Mouse (Mus musculus): ENCODE measurements around the gene Zfp281.

DNA sequence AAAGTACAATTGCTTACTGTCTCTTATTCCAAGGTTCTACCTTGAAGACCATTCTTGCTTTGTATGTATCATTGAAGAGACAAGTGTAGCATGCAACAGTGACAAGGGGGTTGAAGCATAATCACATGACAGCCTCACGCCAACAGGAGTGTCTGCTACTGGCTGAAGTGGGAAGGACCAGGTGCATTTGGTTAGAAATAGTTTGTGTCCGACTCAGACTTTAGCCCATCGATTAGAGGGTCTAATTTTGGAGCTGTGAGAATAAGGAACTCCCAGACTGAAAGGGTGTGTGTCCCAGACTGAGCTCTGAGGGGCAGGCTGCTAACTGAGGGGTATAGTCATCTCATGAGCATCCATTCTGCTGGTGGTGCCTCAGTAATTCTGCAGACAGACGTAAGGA lies 13.0 kb downstream of the Zfp281 start:
- TF ChIP-seq CTCF (IDR thresholded peaks at IDR 0.05; ENCODE audit: low read depth, low read length) = no peak
- TF ChIP-seq GATA1 (IDR thresholded peaks at IDR 0.05; ENCODE audit: borderline replicate concordance, low read length) = no peak
- no peak for TF ChIP-seq POLR2AphosphoS5 (IDR thresholded peaks at IDR 0.05; ENCODE audit: insufficient replicate concordance, low read depth, low read length)
- no peak for TF ChIP-seq TAL1 (conservative IDR thresholded peaks at IDR 0.05; ENCODE audit: low read depth, low read length)
- no peak for TF ChIP-seq GATA2 (IDR thresholded peaks at IDR 0.05; ENCODE audit: borderline replicate concordance, low read depth, low read length)

All from G1E (cell line).